Mouse (Mus musculus): Measurements from ENCODE around the gene Il18.
"Not testable (repeated sequence)": the region's sequence is repeated elsewhere in the genome, so short reads cannot be mapped to it uniquely, and the experiment has no call there.

Gene Il18

DNA sequence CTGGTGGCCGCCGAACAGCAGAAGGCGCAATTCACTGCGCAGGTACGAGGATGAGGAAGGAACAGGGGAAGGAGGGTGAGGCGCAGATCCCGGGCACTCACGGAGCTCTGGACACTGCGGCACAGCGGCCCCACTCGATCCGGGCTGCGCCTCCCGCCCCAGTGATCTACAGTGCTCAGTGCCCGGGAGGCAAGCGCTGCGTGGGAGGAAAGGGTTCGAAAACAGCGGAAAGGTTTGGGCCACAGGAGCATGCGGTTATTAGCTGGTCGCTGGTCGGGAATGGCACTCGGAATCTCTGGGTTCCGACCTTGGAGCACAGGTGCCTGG lies 49.3 kb downstream of the Il18 start:
- DNase-seq (ENCODE audit: low spot score): no peak

DNA sequence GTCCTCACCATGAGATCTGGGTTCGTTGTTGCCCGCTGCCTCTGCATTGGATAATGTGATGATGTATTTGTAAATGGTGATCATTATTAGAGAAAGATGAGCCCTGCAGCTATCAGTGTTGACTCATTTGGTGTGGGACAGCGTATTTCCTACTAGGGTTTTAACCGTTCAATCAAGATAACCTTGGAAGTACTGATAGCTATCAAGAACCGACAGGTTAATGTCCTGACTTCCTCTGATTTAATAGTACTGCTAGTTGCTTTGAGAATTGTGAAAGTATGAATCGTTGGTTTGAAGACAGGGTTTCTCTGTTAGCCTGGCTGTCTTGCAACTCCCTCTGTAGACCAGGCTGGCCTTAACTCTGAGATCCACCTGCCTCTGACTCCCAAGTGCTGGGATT lies 49.7 kb downstream of the Il18 start:
- DNase-seq (ENCODE audit: low spot score): no peak

DNA sequence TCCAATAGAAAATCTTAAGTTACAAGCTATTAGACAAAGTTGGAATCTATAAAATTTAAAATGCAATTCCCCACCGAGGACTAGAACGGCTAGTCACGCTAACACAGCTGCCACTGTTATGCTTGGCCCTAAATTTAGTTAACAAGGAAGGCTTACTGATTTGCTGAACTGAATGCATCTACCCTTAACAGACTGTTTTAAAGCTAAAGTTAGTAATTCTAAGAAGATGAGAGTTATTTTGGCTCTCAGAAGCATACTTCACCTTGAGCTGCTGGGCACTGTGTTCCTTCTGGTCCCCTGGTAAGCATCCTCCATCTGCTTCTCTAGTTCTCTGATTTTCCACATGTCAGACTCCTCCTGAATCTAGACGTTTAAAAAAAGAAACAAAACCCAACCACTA lies 57.5 kb downstream of the Il18 start:
- no peak for DNase-seq (ENCODE audit: low spot score)

DNA sequence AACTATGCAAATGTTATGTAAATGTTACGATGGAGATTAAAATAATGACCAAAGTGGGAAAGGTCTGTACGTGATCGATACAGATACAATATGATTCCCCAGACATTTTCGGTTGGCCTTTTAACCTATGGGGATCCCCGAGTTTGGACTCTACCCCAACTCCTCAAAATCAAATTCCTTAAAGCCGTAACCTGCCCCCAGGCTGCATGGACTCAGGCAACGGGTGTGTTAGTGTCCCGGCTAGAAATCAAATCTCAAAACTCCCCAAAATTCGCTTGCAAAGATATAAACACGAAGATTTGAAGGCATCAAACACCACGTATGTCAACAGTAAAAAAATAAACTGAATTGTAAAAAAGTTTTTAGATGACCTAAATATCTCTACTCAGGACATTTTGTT lies 61.5 kb downstream of the Il18 start:
- no peak for DNase-seq (ENCODE audit: low spot score)

DNA sequence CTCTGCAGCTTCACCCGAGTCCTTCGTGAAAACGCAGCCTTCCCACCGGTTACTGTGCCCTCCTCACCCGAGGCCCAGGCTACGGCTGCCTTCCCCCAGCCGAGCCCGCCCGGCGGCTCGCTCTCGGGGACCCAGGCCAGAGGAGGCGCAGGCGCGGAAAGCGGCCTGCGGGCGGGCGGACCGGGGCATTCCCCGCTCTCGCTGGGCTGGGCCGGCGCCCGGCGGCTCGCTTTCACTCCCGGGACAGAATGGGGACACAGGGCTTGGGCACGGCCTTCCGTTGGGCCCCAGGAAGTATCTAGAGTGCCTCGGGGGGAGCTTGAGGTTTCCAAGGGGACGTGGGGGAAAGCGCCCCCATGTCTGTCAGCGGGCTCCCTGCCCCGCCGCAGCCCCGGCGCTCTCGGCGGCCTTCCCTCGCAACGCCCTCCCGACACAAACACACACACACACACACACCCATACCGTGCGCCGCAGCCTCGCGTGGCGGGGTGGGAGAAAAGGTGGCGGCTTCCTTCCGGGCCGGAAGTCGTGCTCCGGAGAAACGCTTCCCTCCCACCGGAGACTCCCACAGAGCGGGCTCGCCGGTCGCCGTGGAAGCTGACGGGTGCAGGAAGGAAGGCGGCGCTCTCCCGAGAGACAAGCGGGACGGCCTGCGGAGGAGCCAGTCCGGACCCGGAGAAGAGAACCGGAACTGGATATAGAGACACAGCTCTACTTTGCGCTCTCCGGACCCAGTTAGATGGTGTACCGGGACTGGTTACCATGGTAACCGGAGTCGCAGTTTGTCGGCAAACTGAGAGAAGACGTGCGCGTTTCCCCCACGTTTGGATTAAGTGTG lies 62.4 kb downstream of the Il18 start, which contains the start of the genes Pih1d2 and Nkapd1:
Pih1d2 (plus strand) TSS at position 556 of the 838 bp plus-strand sequence.
Nkapd1 (minus strand) TSS at position 699 of the 838 bp plus-strand sequence.
- peak; percentile 85 for DNase-seq (ENCODE audit: low spot score)

DNA sequence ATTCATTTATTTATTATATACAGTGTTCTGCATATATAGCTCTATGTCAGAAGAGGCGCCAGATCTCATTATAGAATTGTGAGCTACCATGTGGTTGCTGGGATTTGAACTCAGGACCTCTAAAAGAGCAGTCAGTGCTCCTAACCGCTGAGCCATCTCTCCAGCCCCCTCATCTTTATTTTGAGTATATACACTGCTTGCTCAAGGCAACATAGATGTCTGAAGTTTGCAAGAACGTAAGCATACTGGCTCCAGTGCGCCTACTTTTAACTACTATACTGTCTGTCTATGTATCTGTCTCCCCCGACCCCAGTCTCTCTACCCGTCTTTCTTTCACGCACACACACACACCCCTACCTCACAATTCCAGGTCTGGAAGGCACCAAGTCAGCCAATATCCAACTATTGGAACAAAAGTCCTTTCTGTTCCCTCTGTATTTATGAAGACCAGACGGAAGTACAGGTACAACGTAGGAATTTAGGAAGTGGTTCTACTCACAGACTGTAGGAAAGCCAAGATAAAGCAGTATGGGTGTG lies 63.2 kb downstream of the Il18 start:
- DNase-seq (ENCODE audit: low spot score): no peak

DNA sequence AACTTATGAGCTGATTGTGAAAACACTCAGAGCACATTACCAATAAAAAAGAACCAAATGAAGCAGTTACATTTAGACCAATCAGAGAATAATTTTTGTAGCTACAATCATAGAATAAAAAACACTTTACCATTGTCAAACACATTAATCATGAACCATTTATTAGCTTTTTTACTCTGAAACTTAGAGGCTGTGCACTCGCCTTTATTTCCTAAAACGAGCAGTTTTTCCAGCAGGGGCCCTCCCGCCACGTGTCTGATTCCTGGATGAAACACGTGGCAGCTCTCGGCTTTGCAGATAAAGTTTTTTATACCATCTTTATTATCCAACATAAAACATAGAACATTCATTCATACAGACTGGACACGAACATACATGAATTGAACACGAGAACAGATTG lies 76.3 kb downstream of the Il18 start:
- not testable (repeated sequence) for DNase-seq (ENCODE audit: low spot score)
